Mouse (Mus musculus) left cerebral cortex, adult 18-20 months (tissue): Measurements from ENCODE around the gene Plxnc1. TPM values are rescaled to one million over a fixed set of nuclear protein-coding genes. Genes with fewer than 3 reads are reported as not detected.

Source experiments
- DNase-seq, 2 experiments: peaks; one replicate each; pipeline ENCODE4 v3.0.0; 2021 to 2022; ENCODE audit warnings: low spot score in 2 of 2, mixed read lengths in 1 of 2
- total RNA-seq, 2 experiments: library from RNA; stranded (reverse); gene quantifications; 2 replicates each; pipeline ENCODE4 v1.2.3; 2021

The Plxnc1 gene
- total RNA-seq, 2 experiments from 2014 or later: 47.5 to 56.2 TPM

- DNase-seq: no peak
These were observed 13.1 kb upstream of the Plxnc1 start for GRCm38 (mm10) chr10:94957705-94958104.

- DNase-seq: no peak
These were observed 3.5 kb upstream of the Plxnc1 start for GRCm38 (mm10) chr10:94947915-94948675.

GRCm38 (mm10) chr10:94947386-94947785 is 2.8 kb upstream of the Plxnc1 start:
- no peak for DNase-seq

GRCm38 (mm10) chr10:94945206-94945711 is 624 bp upstream of the Plxnc1 start:
- peak; percentile 27 to 39 for DNase-seq

- peak; percentile 62 to 73 for DNase-seq
These were observed 567 bp downstream of the Plxnc1 start for GRCm38 (mm10) chr10:94943846-94944690.

GRCm38 (mm10) chr10:94943401-94943845 is 1.2 kb downstream of the Plxnc1 start:
- peak; percentile 29 to 63 for DNase-seq

GRCm38 (mm10) chr10:94942449-94943041 is 2.1 kb downstream of the Plxnc1 start:
- no peak for DNase-seq

- no peak for DNase-seq
These were observed 3.1 kb downstream of the Plxnc1 start for GRCm38 (mm10) chr10:94941551-94941950.

GRCm38 (mm10) chr10:94940786-94941185 is 3.8 kb downstream of the Plxnc1 start:
- DNase-seq: no peak

GRCm38 (mm10) chr10:94940061-94940460 is 4.6 kb downstream of the Plxnc1 start:
- no peak for DNase-seq

GRCm38 (mm10) chr10:94938899-94939298 is 5.7 kb downstream of the Plxnc1 start:
- DNase-seq: no peak

- no peak for DNase-seq
These were observed 6.3 kb downstream of the Plxnc1 start for GRCm38 (mm10) chr10:94938320-94938719.

GRCm38 (mm10) chr10:94935270-94935669 is 9.4 kb downstream of the Plxnc1 start:
- no peak for DNase-seq

- DNase-seq: no peak
These were observed 10.5 kb downstream of the Plxnc1 start for GRCm38 (mm10) chr10:94934151-94934614.

- no peak for DNase-seq
These were observed 12.4 kb downstream of the Plxnc1 start for GRCm38 (mm10) chr10:94931961-94932832.

- no peak for DNase-seq
These were observed 16.5 kb downstream of the Plxnc1 start for GRCm38 (mm10) chr10:94928164-94928563.

GRCm38 (mm10) chr10:94926297-94926696 is 18.3 kb downstream of the Plxnc1 start:
- no peak for DNase-seq

GRCm38 (mm10) chr10:94924878-94925277 is 19.8 kb downstream of the Plxnc1 start:
- DNase-seq: no peak

GRCm38 (mm10) chr10:94924450-94924849 is 20.2 kb downstream of the Plxnc1 start:
- no peak for DNase-seq

- no peak for DNase-seq
These were observed 21.3 kb downstream of the Plxnc1 start for GRCm38 (mm10) chr10:94923337-94923762.
